Mouse (Mus musculus) urinary bladder, postnatal 25 days (tissue): ENCODE results near the gene Grik3.

Experiments
- DNase-seq: peaks from one replicate; pipeline ENCODE4 v3.0.0; 2022; ENCODE audit warnings: low spot score

Gene Grik3

DNA sequence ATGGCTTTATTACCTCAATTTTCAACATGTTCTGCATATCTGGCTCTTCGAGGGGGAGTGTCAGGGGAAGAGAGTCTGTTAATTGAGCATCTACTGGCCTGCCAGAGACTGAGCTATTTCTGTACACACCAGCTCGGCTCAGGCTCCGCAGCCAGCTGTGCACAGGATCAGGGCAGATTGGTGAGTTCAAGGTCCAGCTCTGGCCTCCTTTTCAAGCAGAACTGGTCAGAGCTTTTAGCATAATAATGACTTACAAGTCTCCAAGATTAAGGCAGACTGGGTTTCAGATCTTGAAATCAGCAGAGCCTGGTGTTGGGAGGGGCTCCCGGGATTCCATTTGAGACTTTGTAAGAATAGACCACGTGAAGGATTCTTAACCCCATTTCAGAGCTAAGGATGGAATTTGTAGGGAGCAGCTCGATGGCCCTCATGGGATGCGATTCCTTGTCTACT lies 55.3 kb downstream of the Grik3 start:
- no peak for DNase-seq

DNA sequence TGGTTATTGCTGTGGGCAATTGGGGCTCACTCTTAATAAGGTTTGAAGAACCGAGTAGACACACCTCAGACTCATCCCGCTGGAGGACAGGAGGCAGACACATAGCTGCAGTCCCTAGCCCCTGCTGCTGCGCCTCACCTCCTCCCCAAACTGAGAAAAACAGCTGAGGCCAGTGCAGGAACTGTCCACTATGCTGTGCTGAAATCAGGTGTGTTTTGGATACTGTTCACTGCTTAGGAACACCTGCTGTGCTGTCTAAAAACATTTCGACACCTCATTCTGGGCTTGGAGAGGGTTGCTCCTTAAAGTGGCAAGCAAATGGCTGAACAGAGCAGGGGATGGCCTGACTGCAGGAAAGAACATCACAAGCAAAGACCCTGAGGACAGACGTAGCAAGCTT lies 57.7 kb downstream of the Grik3 start:
- no peak for DNase-seq

DNA sequence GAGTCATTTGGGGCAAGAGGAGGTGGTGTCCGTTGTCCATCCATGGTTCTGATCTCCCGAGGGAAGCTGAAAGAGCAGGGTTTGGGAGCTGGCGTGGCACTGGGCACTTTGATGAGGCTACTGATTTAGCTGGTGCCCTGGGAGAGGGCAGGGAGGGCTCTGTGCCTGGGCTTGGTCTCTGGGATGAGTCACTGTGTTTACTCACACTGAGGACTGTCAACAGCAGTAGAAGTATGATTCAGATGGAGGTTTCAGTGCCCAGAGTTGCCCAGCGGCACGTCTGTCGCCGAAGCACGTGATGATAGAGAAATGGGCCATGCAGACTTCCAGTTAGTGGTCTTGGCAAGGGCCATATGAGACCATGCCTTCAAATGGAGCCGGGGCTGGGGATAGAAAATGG lies 63.3 kb downstream of the Grik3 start:
- DNase-seq: no peak

DNA sequence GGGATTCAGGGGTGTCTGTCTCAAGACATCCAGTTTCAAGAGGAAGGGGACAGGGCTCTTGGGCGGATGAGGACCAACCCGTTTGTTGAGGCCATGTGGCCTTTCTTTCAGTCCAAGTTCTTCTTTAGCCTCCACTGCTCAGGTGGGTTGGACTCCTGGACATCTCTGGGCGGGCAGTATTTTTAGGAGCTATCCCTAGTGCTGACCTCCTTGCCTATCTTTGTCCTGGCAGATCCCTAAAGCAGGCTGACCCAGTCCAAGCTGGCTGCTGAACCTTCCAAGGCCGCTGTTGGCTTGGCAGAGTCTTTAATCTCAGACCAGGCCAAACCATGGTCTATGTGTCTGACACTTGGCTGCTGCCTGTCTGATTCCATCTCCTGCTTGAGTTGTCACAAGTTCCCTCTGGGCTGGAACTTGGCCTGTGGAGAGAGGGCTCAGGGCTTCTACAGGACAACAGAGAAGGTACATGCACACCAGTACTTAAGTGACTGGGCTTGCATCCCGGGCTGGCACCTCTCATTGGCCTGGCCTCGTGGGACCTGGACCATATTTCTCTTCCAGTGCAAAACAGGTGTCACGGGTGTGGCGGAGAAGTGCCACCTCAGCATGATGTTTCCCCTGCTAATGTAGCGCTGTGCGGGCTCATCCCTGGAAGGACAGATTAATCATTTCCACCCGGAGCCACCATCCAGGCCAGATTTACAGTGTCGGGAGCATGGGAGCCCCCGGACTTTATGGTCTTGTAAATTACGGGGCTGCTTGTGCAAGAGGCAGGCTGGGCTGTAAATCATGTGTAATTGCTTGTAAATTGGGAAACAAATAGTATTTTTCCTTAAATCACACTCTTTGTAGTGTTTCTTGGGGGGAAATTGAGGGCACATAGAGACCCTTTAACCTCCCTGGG lies 66.2 kb downstream of the Grik3 start:
- DNase-seq: no peak

DNA sequence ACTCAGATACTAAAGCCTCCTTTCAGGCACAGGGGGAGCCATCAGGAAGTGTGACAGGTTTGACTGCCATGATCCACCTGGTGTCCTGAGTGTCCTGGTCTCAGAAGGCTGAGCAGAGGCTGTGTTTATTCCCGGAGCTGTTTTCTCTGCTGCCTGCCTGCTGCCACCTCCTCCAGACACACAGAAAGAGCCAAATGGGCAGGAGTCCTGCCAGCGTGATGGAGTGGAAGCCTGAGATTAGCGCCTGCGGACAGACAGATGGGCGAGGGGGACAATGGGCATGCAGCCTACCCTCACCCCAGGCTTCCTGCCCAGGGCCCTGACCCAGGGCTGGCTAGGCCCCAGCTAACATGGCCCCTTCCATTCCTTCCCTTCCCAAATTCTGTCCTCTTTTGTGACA lies 69.1 kb downstream of the Grik3 start:
- DNase-seq: no peak

DNA sequence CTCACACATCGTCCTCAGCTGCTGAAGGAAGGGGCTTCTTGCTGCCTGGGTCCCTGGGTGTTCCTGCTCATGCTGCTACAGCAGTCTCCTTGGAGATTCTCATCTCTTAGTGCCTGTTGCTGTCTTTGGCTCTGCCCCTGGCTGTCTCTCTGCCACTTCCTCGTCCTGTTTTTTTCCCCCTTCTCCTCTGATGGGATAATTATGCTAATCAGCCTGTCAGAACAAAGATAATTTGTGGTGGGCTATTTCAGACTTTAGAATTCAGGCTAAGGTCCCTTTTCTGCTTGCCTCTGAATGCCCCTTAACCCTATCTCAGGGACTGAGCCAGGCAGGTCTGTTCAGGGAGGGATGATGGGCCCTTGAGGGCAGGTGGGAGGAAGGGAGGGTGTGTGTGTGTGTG lies 70.3 kb downstream of the Grik3 start:
- DNase-seq: no peak

DNA sequence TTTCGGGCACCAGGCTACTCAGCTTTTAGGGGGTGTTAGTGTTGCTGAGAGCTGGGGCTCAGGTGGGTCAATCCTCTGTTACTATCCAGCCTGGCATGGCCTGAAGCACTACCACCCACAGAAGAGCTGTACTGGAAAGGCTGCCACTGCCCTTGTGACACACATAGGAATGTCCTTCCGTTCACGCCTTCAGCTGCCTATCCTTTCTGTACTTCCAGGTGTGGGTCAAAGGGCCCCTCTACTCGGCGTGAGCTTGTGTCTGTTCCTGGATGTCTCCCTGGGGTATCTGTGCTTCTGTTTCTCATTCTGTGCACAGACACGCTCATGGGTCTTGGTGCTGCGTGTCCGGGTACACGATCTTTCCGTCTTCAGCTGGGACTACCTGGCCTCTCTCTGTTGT lies 73.1 kb downstream of the Grik3 start:
- no peak for DNase-seq

DNA sequence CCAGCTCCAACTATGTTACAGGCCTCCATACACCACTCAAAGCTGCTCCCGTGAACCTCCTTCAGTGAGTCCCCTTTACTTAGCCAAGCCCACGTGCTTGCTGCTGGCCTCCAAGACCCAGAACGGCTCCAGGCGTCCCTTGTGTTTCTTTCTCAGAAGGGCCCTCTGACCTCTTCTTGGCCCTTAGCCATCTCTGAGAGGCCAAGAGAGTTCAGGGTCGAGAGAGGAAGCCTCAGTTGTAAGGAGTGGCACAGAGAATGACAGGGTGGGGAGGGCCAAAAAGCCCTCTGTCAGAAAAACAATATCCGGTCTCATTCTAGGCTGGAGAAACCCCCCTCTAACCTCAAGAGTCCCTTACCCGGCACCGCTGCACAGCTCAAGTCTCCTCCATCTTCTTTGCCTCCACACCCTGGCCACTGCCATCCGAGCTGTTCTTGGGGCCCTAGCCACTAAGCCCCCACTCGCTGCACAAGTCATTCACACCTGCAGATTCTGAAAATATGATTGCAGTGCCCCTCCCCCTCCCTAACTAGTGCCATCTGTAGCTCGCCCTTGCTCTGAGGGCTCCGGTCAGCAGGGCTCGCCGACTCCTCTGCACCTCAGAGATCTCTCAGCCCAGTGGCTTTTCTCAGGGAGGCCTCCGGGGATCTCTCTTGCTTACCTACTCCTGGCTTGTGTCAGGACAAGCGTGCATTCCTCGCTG lies 73.7 kb downstream of the Grik3 start:
- DNase-seq: no peak

DNA sequence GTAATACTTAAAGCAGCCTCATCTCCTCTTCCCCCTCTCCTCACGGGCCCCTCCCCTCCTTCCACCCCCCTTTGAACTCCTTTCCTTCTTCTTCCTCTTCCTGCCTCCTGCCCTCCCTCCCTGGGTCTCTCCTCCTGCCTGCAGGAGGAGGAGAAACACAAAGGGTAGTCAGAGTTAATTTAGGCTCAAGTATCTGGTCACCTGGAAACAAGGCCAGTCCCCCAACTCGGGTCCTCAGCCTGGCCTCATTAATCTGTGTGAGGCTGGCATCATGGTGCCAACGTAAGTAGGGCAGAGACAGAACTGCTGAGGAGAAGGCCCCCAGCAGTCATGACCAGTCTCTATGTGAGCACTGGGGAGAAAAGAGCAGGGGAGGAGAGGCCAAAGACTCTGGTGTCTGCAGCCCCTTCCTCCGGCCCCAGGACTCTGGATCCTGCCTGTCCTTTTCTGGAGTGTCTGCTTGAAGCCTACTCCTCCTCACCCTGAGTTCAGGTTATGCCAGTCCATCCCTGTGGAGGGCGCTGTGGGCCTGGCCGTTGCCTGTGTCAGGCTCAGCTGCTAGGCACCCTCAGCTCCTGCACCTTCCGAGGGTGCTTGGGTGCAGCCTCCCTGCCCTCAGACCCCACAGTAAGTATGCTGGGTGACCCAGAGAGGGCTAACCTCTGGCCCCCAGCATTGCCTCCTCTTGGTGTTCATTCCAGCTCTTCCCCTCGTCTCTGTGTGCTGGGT lies 75.4 kb downstream of the Grik3 start:
- DNase-seq: no peak

DNA sequence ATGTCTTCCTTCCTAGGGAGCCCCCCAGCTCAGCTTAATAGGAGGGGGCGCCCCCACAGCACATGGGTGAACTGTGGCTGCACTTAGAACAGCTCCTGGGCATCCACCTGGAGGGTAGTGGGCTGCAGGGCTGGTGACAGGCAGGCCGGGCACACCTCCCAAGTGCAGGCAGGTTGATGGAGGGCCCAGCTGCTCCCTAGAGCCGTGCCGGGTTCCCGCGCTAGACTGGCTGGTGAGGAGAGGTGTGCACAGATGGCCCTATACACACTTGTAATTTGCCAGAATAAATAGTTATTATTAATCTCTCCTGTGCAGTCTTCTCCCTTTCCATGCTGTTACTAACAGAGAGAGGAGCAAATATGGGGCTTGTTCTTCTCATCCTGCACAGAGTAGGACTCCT lies 77.7 kb downstream of the Grik3 start:
- no peak for DNase-seq

DNA sequence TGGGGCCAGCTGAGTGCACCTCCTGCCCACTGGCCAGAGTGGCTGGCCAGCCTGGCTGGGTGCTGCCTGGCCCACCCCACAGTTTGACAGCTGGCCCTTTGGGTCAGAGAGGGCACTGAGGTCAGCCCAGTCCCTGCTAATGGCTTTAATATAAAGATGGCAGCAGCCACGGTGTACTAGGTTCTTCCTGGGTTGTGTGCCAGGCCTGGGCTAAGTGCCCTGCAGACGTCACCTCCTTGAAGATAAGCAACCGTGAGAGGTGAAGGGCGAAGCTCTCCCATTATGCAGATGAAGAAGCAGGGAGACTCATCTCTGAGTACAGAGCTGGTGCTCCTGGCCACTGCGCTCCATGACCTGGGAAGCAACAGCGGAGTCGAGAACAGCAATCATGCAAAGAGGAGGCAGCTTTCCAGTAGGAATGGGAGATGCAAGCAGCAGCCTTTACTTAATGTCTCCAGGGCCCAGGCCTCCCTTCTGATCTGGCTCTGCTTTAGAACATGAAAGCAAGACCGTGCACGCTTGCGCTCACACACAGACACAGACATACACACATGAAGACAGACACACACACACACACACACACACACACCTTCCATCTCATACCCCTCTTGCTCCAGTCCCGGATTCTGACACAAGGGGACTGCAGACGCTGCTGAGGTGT lies 81.3 kb downstream of the Grik3 start:
- no peak for DNase-seq

DNA sequence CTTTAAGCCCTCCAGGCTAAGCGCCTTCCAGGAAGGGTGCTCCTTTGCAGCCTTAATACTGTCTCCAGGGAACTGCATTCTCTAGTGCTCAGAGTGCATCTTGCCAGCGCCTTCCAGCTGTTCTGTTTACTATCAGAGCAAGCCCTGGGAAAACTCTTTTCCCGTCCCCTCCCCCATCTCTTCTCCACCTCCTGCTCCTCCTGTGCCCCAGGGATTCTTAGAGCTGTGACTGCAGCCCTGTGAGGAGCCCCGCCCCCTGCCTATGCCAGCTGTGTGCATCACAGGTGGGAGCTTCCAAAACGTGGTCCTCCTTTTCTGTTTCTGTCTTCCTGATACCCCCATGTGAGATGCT lies 81.8 kb downstream of the Grik3 start:
- no peak for DNase-seq

DNA sequence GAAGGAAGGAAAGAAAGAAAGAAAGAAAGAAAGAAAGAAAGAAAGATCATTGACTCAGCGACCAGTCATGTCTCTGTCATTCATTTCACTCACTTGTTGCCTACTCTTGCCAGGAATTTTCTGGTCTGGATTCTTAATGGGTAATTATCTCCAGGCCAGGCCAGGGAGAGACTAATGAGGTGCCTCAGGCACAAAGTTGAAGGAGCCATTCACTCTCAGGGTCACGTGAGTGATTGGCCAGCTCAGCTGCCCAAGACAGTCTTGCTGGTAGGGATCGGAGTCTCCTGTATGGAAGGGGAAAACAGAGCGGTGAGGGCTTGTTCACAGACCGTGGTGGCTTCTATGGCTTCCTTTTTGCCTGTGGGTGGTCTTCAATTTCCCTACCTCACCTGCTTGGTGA lies 82.5 kb downstream of the Grik3 start:
- no peak for DNase-seq

DNA sequence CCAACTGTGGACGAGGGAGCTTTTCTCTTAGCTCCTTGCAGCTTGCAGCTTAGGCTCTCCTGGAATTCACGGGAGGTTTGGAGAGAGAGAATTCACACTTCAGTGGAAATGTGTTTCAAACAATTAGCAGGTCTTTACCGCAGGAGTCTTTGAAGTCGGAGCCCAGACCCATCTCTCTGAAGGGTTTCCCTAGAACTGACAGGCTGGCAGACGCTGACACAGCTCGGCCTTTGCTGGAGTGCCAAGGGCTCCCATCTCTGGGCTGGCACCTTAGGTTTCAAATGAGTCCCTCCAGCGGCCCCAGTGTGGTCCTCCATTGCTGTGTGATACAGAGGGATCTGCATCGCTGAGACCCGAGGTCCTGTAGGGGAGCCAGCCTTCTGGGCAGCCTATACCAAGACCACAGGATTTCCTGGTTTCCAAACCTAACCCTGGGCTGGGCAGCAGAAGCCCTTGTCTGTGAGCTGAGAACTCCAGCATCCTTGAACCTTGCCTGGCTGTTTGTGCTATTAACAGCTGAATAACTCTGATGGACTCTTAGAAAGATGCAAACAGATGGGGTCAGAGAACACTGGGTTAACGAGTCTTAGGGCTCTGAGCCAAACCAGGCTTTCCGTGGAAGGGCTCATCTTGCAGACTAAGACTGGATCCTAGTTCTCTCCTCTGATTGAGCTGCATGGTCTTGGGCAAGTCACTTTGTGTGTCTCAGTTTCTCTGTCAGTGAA lies 83.6 kb downstream of the Grik3 start:
- DNase-seq: no peak

DNA sequence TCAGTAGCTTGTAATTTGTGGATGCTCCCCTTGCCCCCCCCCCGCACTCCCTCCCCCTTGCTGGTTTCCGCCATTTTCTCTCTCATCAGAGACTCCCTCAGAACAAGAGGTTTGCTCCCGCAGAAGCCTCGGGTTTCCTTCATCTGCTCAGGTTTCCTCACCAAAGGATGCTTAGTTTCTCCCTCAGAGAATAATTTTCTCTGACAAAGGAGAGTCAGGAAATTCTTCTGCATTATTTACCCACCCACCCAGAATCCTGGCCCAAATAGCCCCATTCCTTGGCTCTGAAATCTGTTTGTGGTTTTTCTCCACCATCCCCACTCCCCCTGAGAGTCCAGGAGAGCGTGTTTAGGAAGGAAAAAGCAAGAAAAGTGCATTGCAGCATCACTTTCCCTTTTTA lies 89.8 kb downstream of the Grik3 start:
- DNase-seq: no peak

DNA sequence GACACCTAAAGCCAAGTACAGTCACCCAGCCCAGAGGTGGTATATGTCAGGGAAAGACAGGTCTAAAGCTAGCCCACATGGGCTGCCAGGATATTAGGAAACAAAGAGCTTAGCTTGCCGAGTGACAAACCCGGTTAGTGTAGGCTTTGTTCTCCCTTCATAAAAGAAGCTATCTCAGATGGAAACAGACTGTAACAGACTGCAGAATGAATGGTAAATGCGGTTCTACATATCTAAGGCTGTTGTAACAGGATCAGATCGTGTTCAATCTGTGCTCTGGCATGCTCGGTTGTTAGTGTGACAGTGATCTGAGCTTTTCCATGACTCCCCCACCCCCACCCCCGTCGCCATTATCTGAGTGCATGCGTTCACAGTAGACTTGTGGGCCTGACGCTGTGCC lies 92.8 kb downstream of the Grik3 start:
- no peak for DNase-seq

DNA sequence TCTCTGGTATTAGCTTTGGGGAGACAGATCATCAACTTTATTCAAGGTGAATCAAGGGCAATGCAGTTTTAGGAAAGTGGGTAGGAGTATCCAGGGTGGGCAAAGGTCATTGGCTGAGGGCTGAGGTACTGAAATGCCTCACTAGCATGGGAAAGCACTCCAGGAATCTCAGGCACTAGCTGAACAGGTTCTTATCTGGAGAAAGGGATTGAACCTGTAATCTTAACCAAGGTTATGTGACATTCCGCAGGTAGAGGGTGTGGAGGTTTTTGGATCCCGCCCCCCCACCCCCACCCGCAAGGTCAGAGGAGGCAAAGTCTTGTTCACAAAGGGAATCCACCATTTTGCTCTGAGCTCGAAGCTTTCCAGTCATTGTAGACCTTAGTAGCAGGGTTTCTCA lies 93.4 kb downstream of the Grik3 start:
- no peak for DNase-seq

DNA sequence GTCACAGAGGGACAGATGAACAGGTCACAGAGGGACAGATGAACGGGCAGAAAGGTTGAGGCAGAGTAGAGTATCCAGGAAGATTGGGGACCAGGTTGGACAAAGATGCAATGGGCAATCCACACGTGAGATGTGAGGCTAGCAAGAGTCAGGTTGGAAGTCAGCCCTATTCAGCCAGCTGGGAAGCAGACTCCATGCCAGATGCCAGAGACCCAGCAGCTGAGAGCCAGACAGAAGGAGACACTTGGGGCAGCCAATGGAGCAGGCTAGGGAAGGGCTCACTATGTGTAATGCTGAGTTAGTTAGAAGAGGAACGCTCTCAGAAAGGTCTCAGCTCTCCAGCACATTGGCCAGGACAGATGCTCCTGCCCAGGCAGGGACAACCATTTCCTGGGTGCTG lies 94.2 kb downstream of the Grik3 start:
- no peak for DNase-seq

DNA sequence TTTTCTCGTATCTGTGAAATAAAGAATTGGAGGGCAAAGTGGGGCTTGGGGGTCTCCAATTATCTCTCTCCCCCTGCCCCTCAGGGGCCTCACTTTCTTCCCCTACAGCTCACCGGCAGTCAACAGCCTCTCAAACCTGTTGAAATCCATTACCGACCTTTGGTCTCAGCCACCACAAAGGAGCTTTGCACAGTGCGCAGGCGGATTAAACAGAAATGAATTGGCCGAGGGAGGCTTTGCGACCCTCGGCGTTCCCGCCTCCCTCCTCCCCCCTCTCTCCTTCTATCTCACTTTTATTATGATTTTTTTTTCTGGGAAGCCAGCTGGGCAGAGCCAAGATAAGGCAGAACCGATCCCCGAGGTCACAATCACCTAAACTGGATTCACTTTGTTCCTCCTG lies 97.1 kb downstream of the Grik3 start:
- DNase-seq: no peak

DNA sequence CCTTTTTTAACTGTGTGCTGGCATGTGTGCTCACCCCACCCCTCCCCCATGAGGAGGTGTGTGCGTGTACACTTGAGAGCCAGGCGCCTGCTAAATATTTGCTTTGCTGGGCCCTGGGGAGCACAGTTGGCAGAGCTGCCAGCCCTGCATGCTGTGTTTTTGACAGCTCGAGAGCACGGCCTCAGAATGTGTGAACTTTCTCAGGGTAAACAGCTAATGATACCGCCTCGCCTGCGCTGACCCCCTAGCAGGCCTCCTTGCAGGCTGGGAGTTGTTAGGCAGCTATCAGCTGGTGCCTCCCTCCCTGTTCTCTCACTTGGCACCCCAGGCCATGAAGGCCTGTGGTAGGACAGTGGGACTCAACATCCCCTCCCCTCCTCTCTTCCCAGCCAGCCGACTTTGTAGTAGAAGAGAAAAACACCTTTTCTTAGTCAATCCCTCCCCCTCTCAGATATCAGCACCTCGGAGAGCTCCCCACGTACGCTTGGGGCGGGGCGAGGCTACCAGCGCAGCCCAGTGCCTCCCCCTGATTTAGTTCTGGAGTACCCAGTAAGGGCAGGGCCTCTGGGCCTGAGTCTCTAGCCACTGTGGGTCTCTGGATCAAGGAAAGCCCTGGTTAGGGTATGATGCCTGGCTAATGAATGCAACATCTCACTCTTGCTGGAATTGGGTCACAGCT lies 99.9 kb downstream of the Grik3 start:
- DNase-seq: no peak

DNA sequence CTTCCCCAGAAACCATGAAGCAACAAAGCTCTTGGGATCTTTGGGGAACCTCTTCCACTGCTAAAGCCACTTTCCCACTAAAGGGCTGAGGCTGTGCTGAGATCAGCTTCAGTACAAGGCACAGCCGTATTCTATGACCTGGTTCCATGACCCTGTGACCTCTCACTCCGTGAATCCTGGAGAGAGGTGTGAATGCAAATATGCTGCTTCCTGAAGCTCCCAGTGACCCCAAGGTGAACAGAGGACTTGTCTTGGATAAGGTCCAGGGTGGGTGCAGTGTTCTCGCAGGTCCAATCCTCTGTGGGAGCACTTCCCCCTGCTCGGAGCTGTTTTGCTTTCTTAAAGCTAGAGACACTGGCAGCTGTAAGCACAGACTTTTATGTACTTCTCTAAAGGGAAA lies 102.2 kb downstream of the Grik3 start:
- no peak for DNase-seq
